Mouse (Mus musculus) G1E (cell line): Measurements from ENCODE around the gene Fbxl14. TPM values are rescaled to one million over a fixed set of nuclear protein-coding genes. Genes with fewer than 3 reads are reported as not detected.

Source experiments
- ATAC-seq: 2 replicates; pipeline ENCODE4 v1.8.0; 2016; ENCODE audit warnings: mild to moderate bottlenecking; ENCODE audit not compliant: insufficient number of reproducible peaks, poor library complexity, low FRiP score, severe bottlenecking; ENCODE audit errors: extremely low read depth
- DNase-seq: peaks from one replicate; pipeline ENCODE4 v3.0.0; 2012; ENCODE audit warnings: low spot score
- H3K27me3 ChIP-seq: 2 replicates; pipeline ENCODE4 v1.6.1; 2012; ENCODE audit warnings: mild to moderate bottlenecking, low read length, inconsistent platforms; ENCODE audit not compliant: insufficient read depth
- H3K36me3 ChIP-seq: replicated peaks from 2 replicates; pipeline ENCODE3; 2012; ENCODE audit warnings: mild to moderate bottlenecking, inconsistent platforms
- H3K4me1 ChIP-seq: 2 replicates; pipeline ENCODE4 v1.6.1; 2012; ENCODE audit warnings: low read depth, low read length, inconsistent platforms, mixed read lengths; ENCODE audit not compliant: insufficient read depth
- H3K4me3 ChIP-seq: 2 replicates; pipeline ENCODE4 v1.5.1; 2012; ENCODE audit warnings: low read depth, mild to moderate bottlenecking, inconsistent platforms, low read length, moderate library complexity, mixed read lengths
- H3K9me3 ChIP-seq: replicated peaks from 2 replicates; pipeline ENCODE4 v1.6.1; 2012; ENCODE audit warnings: inconsistent platforms
- CTCF ChIP-seq: IDR thresholded peaks from 2 replicates; pipeline ENCODE4 v1.5.1; 2012; ENCODE audit warnings: low read depth, low read length, inconsistent platforms, mixed read lengths
- GATA1 ChIP-seq: IDR thresholded peaks from 2 replicates; pipeline ENCODE4 v1.6.1; 2012; ENCODE audit warnings: borderline replicate concordance, low read length, inconsistent platforms, mixed read lengths
- GATA2 ChIP-seq: IDR thresholded peaks from 2 replicates; pipeline ENCODE4 v1.6.1; 2012; ENCODE audit warnings: low read depth, low read length, inconsistent platforms, borderline replicate concordance
- POLR2AphosphoS5 ChIP-seq: IDR thresholded peaks from 2 replicates; pipeline ENCODE4 v1.6.1; 2012; ENCODE audit warnings: low read depth, low read length, inconsistent platforms; ENCODE audit not compliant: insufficient replicate concordance
- TAL1 ChIP-seq: conservative IDR thresholded peaks from 2 replicates; pipeline ENCODE4 v1.6.1; 2012; ENCODE audit warnings: low read depth, low read length, inconsistent platforms, mixed read lengths
- polyA plus RNA-seq: library from polyadenylated mRNA; stranded (reverse); fragments of >175 nt; gene quantifications from 2 replicates; pipeline ENCODE4 v1.2.3, GENCODE M21; 2012
- total RNA-seq, 2 experiments: library from RNA; stranded (forward) in 1 of 2; stranded (reverse) in 1 of 2; fragments of 200-1000 nt in 1 of 2; fragments of >200 nt in 1 of 2; fragmentation: Nextera tagmentation in 1 of 2; gene quantifications; 2 replicates each; pipeline ENCODE4 v1.2.3; 2014 to 2017

The Fbxl14 gene
- total and polyA plus RNA-seq, 3 experiments, result 50.8 to 71.3 (median 69.2) TPM

GRCm38 (mm10) chr6:119451981-119452499, 27.4 kb upstream of the Fbxl14 start:
- ATAC-seq (no peak), DNase-seq (no peak)
- no peaks in the 10 kb centered on the region; the same call in 1 of the 2 replicates for H3K4me1 ChIP-seq
- H3K9me3 ChIP-seq, result no peaks in the 10 kb centered on the region
- no peak overlapping the region for H3K4me3 ChIP-seq
- TF ChIP-seq TAL1 (no peak), CTCF (no peak), GATA1 (no peak), POLR2AphosphoS5 (no peak), GATA2 (no peak)
- H3K27me3 ChIP-seq, result peaks cover 76% of the 10 kb centered on the region
- H3K36me3 ChIP-seq, result no peaks in the 10 kb centered on the region

- ATAC-seq (no peak), DNase-seq (no peak)
- Histone ChIP-seq H3K4me3 (no peak overlapping the region), H3K9me3 (no peaks in the 10 kb centered on the region), H3K27me3 (peaks cover 46% of the 10 kb centered on the region), H3K36me3 (no peaks in the 10 kb centered on the region), H3K4me1 (no peaks in the 10 kb centered on the region)
- TF ChIP-seq GATA1, result no peak
- TF ChIP-seq CTCF, result no peak
- no peak for TF ChIP-seq POLR2AphosphoS5
- no peak for TF ChIP-seq TAL1
- no peak for TF ChIP-seq GATA2
Observed at GRCm38 (mm10) chr6:119458166-119458565, 21.3 kb upstream of the Fbxl14 start.

DNA sequence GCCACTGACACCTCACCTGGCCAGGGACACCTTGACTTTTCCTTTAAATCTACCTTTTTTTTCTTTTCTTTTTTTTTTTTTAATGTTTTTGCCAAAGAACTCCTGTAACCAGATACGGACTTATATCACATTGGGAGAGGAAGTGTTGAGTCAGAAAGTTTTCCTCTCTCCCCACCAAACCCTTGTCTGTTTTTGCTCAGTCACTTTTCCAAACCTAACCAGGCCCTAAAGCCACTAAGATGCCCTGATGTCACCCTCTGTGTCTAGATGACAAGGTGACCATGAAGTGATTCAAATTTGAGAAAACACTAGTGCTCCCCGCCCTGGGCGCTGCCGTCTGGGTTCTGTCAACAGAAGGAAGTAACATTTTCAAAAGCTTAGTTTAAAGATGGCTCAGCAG, 20.4 kb upstream of the Fbxl14 start:
- DNase-seq (no peak), ATAC-seq (no peak)
- Histone ChIP-seq H3K9me3 (no peaks in the 10 kb centered on the region), H3K4me3 (no peak overlapping the region), H3K4me1 (no peaks in the 10 kb centered on the region), H3K27me3 (peaks cover 48% of the 10 kb centered on the region), H3K36me3 (no peaks in the 10 kb centered on the region)
- TF ChIP-seq GATA2 (no peak), POLR2AphosphoS5 (no peak), CTCF (no peak), GATA1 (no peak), TAL1 (no peak)

GRCm38 (mm10) chr6:119460391-119460790, 19.1 kb upstream of the Fbxl14 start:
- Histone ChIP-seq H3K9me3 (no peaks in the 10 kb centered on the region), H3K27me3 (peaks cover 46% of the 10 kb centered on the region)
- no peak for ATAC-seq

GRCm38 (mm10) chr6:119466161-119466560, 13.3 kb upstream of the Fbxl14 start:
- Histone ChIP-seq H3K4me1 (no peaks in the 10 kb centered on the region), H3K9me3 (no peaks in the 10 kb centered on the region)
- no peak for ATAC-seq

More at GRCm38 (mm10) chr6:119460391-119460790, 19.1 kb upstream of the Fbxl14 start:
- Histone ChIP-seq H3K36me3 (no peaks in the 10 kb centered on the region), H3K4me3 (no peak overlapping the region), H3K4me1 (no peaks in the 10 kb centered on the region)
- DNase-seq, result no peak
- TF ChIP-seq CTCF, result no peak
- TF ChIP-seq POLR2AphosphoS5, result no peak

GRCm38 (mm10) chr6:119466921-119467784, 12.3 kb upstream of the Fbxl14 start:
- no peaks in the 10 kb centered on the region for H3K36me3 ChIP-seq
- no peaks in the 10 kb centered on the region for H3K9me3 ChIP-seq
- no peak; the same call in 1 of the 2 replicates for ATAC-seq
- no peak overlapping the region for H3K4me3 ChIP-seq
- H3K27me3 ChIP-seq, result peaks cover 51% of the 10 kb centered on the region
- peaks cover 3% of the 10 kb centered on the region; the same call in 1 of the 2 replicates for H3K4me1 ChIP-seq
- TF ChIP-seq GATA2 (no peak), GATA1 (no peak), CTCF (no peak), POLR2AphosphoS5 (no peak), TAL1 (no peak)
- DNase-seq, result no peak

More at GRCm38 (mm10) chr6:119466161-119466560, 13.3 kb upstream of the Fbxl14 start:
- Histone ChIP-seq H3K4me3 (no peak overlapping the region), H3K27me3 (peaks cover 50% of the 10 kb centered on the region), H3K36me3 (no peaks in the 10 kb centered on the region)
- TF ChIP-seq TAL1 (no peak), GATA2 (no peak), CTCF (no peak), GATA1 (no peak), POLR2AphosphoS5 (no peak)
- no peak for DNase-seq
